In the genomic region with DNA sequence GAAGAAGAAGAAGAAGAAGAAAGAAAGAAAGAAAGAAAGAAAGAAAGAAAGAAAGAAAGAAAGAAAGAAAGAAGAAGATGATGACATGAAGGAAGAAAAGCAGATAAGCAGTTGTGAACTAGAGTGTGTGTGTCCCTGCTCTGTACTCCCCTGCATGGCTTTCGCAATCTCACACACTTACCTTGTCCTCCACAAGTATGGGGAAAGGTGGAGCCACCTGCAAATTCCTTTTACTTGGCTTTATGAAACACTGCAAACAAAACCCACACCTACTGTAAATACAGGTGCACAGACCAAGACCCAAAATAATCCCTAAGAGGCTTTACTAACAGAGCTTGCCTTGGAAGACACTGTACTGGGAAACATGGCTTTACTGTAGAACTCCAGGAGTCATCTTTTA, we compare ENCODE assay signal across 27 mouse cellular contexts. TPM values are rescaled to one million over a fixed set of nuclear protein-coding genes. Genes with fewer than 3 reads are reported as not detected.
DNase-seq lines count a peak whose midpoint lies in the region; ATAC-seq and TF ChIP-seq lines count a peak whose summit lies in the region.
"Had no signal": no experiment of that assay in that cellular context is flagged by ENCODE, and none has a peak within 500 bp of the region (broad histone marks: within the 10 kb centered on the region; RNA-seq: fewer than 3 reads in every experiment).

No protein-coding gene starts in this region.

- no peak for TF ChIP-seq EP300 in stomach, postnatal 0 days (optimal IDR thresholded peaks at IDR 0.05)

- no peaks in the 10 kb centered on the region for H3K27me3 ChIP-seq in embryonic facial prominence, embryonic 14.5 days (replicated peaks; ENCODE audit: control insufficient read depth, insufficient read depth, low read length)
- no peaks in the 10 kb centered on the region for H3K27me3 ChIP-seq in embryonic facial prominence, embryonic 10.5 days (replicated peaks; ENCODE audit: low read depth, poor library complexity, severe bottlenecking)
- H3K27me3 ChIP-seq in lung, embryonic 16.5 days (ENCODE audit: control insufficient read depth, insufficient read depth, low read depth, low read length), result no peaks in the 10 kb centered on the region
- no peaks in the 10 kb centered on the region for H3K27me3 ChIP-seq in stomach, postnatal 0 days (ENCODE audit: control insufficient read depth, insufficient read depth, low read length)
- H3K27me3 ChIP-seq in kidney, adult 2 months (replicated peaks; ENCODE audit: control insufficient read depth, insufficient read depth, low read length), result no peaks in the 10 kb centered on the region
- H3K27me3 ChIP-seq: embryonic facial prominence, embryonic 12.5 days; forebrain, embryonic 12.5 days; heart, embryonic 12.5 days had no signal

- TF ChIP-seq CTCF in stomach, postnatal 0 days (IDR thresholded peaks at IDR 0.05; ENCODE audit: low read depth), result no peak
- TF ChIP-seq CTCF in kidney, adult 2 months (conservative IDR thresholded peaks at IDR 0.05; ENCODE audit: insufficient read depth, insufficient read length, low read depth, low read length), result no peak

- 0 out of 2 replicates have a peak, but pooled peaks cover 4% of the 10 kb centered on the region for H3K9me3 ChIP-seq in embryonic facial prominence, embryonic 14.5 days (ENCODE audit: control insufficient read depth, low read length)
- 0 out of 2 replicates have a peak, but pooled peaks cover 9% of the 10 kb centered on the region for H3K9me3 ChIP-seq in embryonic facial prominence, embryonic 10.5 days
- peaks cover 4% of the 10 kb centered on the region for H3K9me3 ChIP-seq in lung, embryonic 16.5 days (ENCODE audit: control insufficient read depth, low read length)
- no peaks in the 10 kb centered on the region for H3K9me3 ChIP-seq in stomach, postnatal 0 days (ENCODE audit: control insufficient read depth, low read length)
- H3K9me3 ChIP-seq: G1E had no signal

- 87% methylated on average over 1 of the region's 1 CpGs for WGBS in embryonic facial prominence, embryonic 14.5 days
- 95% methylated on average over 1 of the region's 1 CpGs for WGBS in embryonic facial prominence, embryonic 10.5 days
- 52% methylated on average over 1 of the region's 1 CpGs for WGBS in lung, embryonic 16.5 days
- 53% methylated on average over 1 of the region's 1 CpGs for WGBS in stomach, postnatal 0 days
- WGBS in kidney, adult 2 months, result 93% methylated on average over 1 of the region's 1 CpGs

- no peak overlapping the region for H3K9ac ChIP-seq in embryonic facial prominence, embryonic 14.5 days (ENCODE audit: low read depth, low read length)
- H3K9ac ChIP-seq in lung, embryonic 16.5 days (ENCODE audit: low read length), result no peak overlapping the region
- no peak overlapping the region for H3K9ac ChIP-seq in stomach, postnatal 0 days (ENCODE audit: low read length)
- H3K9ac ChIP-seq: embryonic facial prominence, embryonic 12.5 days; forebrain, embryonic 12.5 days; heart, embryonic 12.5 days had no signal

- H3K36me3 ChIP-seq in embryonic facial prominence, embryonic 14.5 days (ENCODE audit: control insufficient read depth, insufficient read depth, low read length), result no peaks in the 10 kb centered on the region
- no peaks in the 10 kb centered on the region for H3K36me3 ChIP-seq in embryonic facial prominence, embryonic 10.5 days (replicated peaks)
- no peaks in the 10 kb centered on the region for H3K36me3 ChIP-seq in lung, embryonic 16.5 days (ENCODE audit: control insufficient read depth, insufficient read depth, low read length)
- H3K36me3 ChIP-seq in stomach, postnatal 0 days (ENCODE audit: control insufficient read depth, insufficient read depth, low read length), result no peaks in the 10 kb centered on the region
- H3K36me3 ChIP-seq in kidney, adult 2 months (ENCODE audit: control insufficient read depth, insufficient read depth, low read length), result no peaks in the 10 kb centered on the region
- H3K36me3 ChIP-seq: embryonic facial prominence, embryonic 12.5 days; forebrain, embryonic 12.5 days; G1E; heart, embryonic 12.5 days had no signal

- TF ChIP-seq POLR2A in kidney, adult 2 months (IDR thresholded peaks at IDR 0.05; ENCODE audit: low read depth, low read length), result no peak

- intact Hi-C loops in heart, postnatal 25 days (cut with DNase I), result no loop called here

- DNase-seq in embryonic facial prominence, embryonic 14.5 days (ENCODE audit: low spot score), result peak; percentile 40
- no peak for DNase-seq in embryonic facial prominence, embryonic 10.5 days (ENCODE audit: low spot score)
- peak; percentile 74 for DNase-seq in lung, postnatal 25 days (ENCODE audit: low spot score)
- DNase-seq in stomach, postnatal 0 days (ENCODE audit: low spot score), result no peak
- DNase-seq in heart, postnatal 25 days (ENCODE audit: low spot score), result no peak
- no peak for DNase-seq in kidney, adult 2 months
- DNase-seq: adrenal gland, postnatal 10 days; B cell, adult 2 months; cerebellum, adult 11 months; cerebellum, adult 8-10 months; cerebellum, postnatal 14 days; embryo, embryonic 11 days; gastrocnemius, postnatal 14 days; heart, adult 2 months; heart, postnatal 36 days had no signal

- H3K4me2 ChIP-seq in embryonic facial prominence, embryonic 14.5 days (ENCODE audit: low read depth, low read length), result no peak overlapping the region
- no peak overlapping the region for H3K4me2 ChIP-seq in lung, embryonic 16.5 days (ENCODE audit: low read depth, low read length)
- H3K4me2 ChIP-seq in stomach, postnatal 0 days (replicated peaks; ENCODE audit: low read depth), result no peak overlapping the region
- H3K4me2 ChIP-seq: embryonic facial prominence, embryonic 12.5 days; forebrain, embryonic 12.5 days; heart, embryonic 12.5 days had no signal

- H3K4me1 ChIP-seq in embryonic facial prominence, embryonic 14.5 days (ENCODE audit: control insufficient read depth, insufficient read depth, low read length), result no peaks in the 10 kb centered on the region
- no peaks in the 10 kb centered on the region for H3K4me1 ChIP-seq in embryonic facial prominence, embryonic 10.5 days
- H3K4me1 ChIP-seq in lung, embryonic 16.5 days (replicated peaks; ENCODE audit: control insufficient read depth, insufficient read depth, low read length), result no peaks in the 10 kb centered on the region
- H3K4me1 ChIP-seq in stomach, postnatal 0 days (replicated peaks; ENCODE audit: control insufficient read depth, insufficient read depth), result no peaks in the 10 kb centered on the region
- no peaks in the 10 kb centered on the region for H3K4me1 ChIP-seq in kidney, adult 2 months (ENCODE audit: control insufficient read depth, insufficient read depth, low read length)
- H3K4me1 ChIP-seq: embryonic facial prominence, embryonic 12.5 days; forebrain, embryonic 12.5 days; heart, embryonic 12.5 days had no signal

- no peak for ATAC-seq in embryonic facial prominence, embryonic 14.5 days (ENCODE audit: low read depth)
- ATAC-seq in lung, embryonic 16.5 days (ENCODE audit: low read depth), result peak; percentile 88
- 0 out of 2 replicates have a peak, but pooled peaks have one; percentile 18 for ATAC-seq in stomach, postnatal 0 days (ENCODE audit: low FRiP score, low TSS enrichment)
- ATAC-seq: CD4-positive, CD25-positive, alpha-beta regulatory T cell, adult 4 months; forebrain, embryonic 16.5 days had no signal

- no peak overlapping the region for H3K27ac ChIP-seq in embryonic facial prominence, embryonic 14.5 days (replicated peaks; ENCODE audit: low read depth, low read length)
- no peak overlapping the region for H3K27ac ChIP-seq in embryonic facial prominence, embryonic 10.5 days (replicated peaks)
- H3K27ac ChIP-seq in lung, embryonic 16.5 days (ENCODE audit: low read length), result peak overlapping the region; percentile 73
- H3K27ac ChIP-seq in stomach, postnatal 0 days (replicated peaks), result no peak overlapping the region
- H3K27ac ChIP-seq in kidney, adult 2 months (ENCODE audit: insufficient read depth, low read depth, low read length), result no peak overlapping the region
- H3K27ac ChIP-seq: embryonic facial prominence, embryonic 12.5 days; forebrain, embryonic 12.5 days; heart, adult 2 months had no signal

- no peak overlapping the region for H3K4me3 ChIP-seq in embryonic facial prominence, embryonic 14.5 days (ENCODE audit: low read depth, low read length)
- no peak overlapping the region for H3K4me3 ChIP-seq in embryonic facial prominence, embryonic 10.5 days
- no peak overlapping the region for H3K4me3 ChIP-seq in lung, embryonic 16.5 days (ENCODE audit: low read length)
- no peak overlapping the region for H3K4me3 ChIP-seq in stomach, postnatal 0 days (ENCODE audit: low read depth, low read length)
- H3K4me3 ChIP-seq in kidney, adult 2 months (ENCODE audit: insufficient read depth, low read depth, low read length), result no peak overlapping the region
- H3K4me3 ChIP-seq: embryonic facial prominence, embryonic 12.5 days; forebrain, embryonic 12.5 days; heart, adult 2 months; heart, embryonic 12.5 days had no signal

RNA-seq across cellular contexts. Expression of a gene that starts 8.7 kb away (rescaled TPM):
- 34.6 and 64.4 TPM in 2 replicates for polyA plus RNA-seq in embryonic facial prominence, embryonic 14.5 days (2014; fragmentation: Nextera tagmentation; extraction: Ambion mirVana)
- not detected in 2 replicates for polyA plus RNA-seq in embryonic facial prominence, embryonic 10.5 days (2016; fragmentation: Nextera tagmentation; extraction: Ambion mirVana)
- polyA plus RNA-seq in lung, embryonic 16.5 days (2015; fragmentation: Nextera tagmentation; extraction: Ambion mirVana), result 75.8 and 84.9 TPM in 2 replicates
- 108 and 155 TPM in 2 replicates for polyA plus RNA-seq in stomach, postnatal 0 days (2015; fragmentation: Nextera tagmentation; extraction: Ambion mirVana)
- total RNA-seq in heart, postnatal 25 days (2021), result under 1 TPM; 0.34 to 0.45 TPM
- 5.3 and 6.5 TPM in 2 replicates for polyA plus RNA-seq in kidney, adult 2 months (2012; rRNA removed)
- total RNA-seq: common myeloid progenitor, adult 5-6 weeks; G1E had no signal
- polyA plus RNA-seq: brain, embryonic 14.5 days; CD4-positive, CD25-positive, alpha-beta regulatory T cell, adult 4 months; forebrain, embryonic 12.5 days; forebrain, embryonic 16.5 days; G1E; heart, embryonic 12.5 days; hindbrain, embryonic 11.5 days had no signal

RNA-seq across cellular contexts. Expression of a gene that starts 42.5 kb away (rescaled TPM):
- 0.26 and 1.0 TPM in 2 replicates for polyA plus RNA-seq in embryonic facial prominence, embryonic 14.5 days (2014; fragmentation: Nextera tagmentation; extraction: Ambion mirVana)
- polyA plus RNA-seq in embryonic facial prominence, embryonic 10.5 days (2016; fragmentation: Nextera tagmentation; extraction: Ambion mirVana), result 0.09 and 0.16 TPM in 2 replicates
- polyA plus RNA-seq in lung, embryonic 16.5 days (2015; fragmentation: Nextera tagmentation; extraction: Ambion mirVana), result 0.18 TPM in 1 of 2 replicates, not detected in the other
- polyA plus RNA-seq in stomach, postnatal 0 days (2015; fragmentation: Nextera tagmentation; extraction: Ambion mirVana), result 0.11 TPM in 1 of 2 replicates, not detected in the other
- not detected for total RNA-seq in heart, postnatal 25 days (2021)
- not detected in 2 replicates for polyA plus RNA-seq in kidney, adult 2 months (2012; rRNA removed)
- total RNA-seq: adrenal gland, postnatal 10 days; adrenal gland, postnatal 4 days; common myeloid progenitor, adult 5-6 weeks; G1E; gastrocnemius, adult 18-20 months; gastrocnemius, postnatal 14 days; heart, adult 2 months; heart, postnatal 36 days had no signal
- polyA plus RNA-seq: brain, embryonic 14.5 days; G1E; heart, adult 2 months; heart, embryonic 12.5 days; hindbrain, embryonic 11.5 days had no signal

RNA-seq across cellular contexts. Expression of a gene that starts 55.6 kb away (rescaled TPM):
- polyA plus RNA-seq in embryonic facial prominence, embryonic 14.5 days (2014; fragmentation: Nextera tagmentation; extraction: Ambion mirVana), result 41.1 and 47.1 TPM in 2 replicates
- polyA plus RNA-seq in embryonic facial prominence, embryonic 10.5 days (2016; fragmentation: Nextera tagmentation; extraction: Ambion mirVana), result 77.5 and 81.3 TPM in 2 replicates
- polyA plus RNA-seq in lung, embryonic 16.5 days (2015; fragmentation: Nextera tagmentation; extraction: Ambion mirVana), result 68.8 and 72.9 TPM in 2 replicates
- polyA plus RNA-seq in stomach, postnatal 0 days (2015; fragmentation: Nextera tagmentation; extraction: Ambion mirVana), result 51.0 and 53.4 TPM in 2 replicates
- 10 to 100 TPM; 60.6 to 61.7 TPM for total RNA-seq in heart, postnatal 25 days (2021)
- 84.9 and 93.7 TPM in 2 replicates for polyA plus RNA-seq in kidney, adult 2 months (2012; rRNA removed)

Comparison
In these comparisons a context has a peak if more than half of its experiments do, and no peak if none do; other contexts are left out.
1. DNase-seq: peak in embryonic facial prominence, embryonic 14.5 days (single experiment) and lung, postnatal 25 days (single experiment); none in embryonic facial prominence, embryonic 10.5 days (single experiment), stomach, postnatal 0 days (single experiment), heart, postnatal 25 days (single experiment) and kidney, adult 2 months (single experiment).